Mouse (Mus musculus) forebrain, embryonic 12.5 days (tissue): ENCODE results near the gene Ankrd28. TPM values are rescaled to one million over a fixed set of nuclear protein-coding genes. Genes with fewer than 3 reads are reported as not detected.
A peak's percentile ranks its signal among the peaks of the same experiment; 100 is the strongest.
"Not testable (repeated sequence)": the region's sequence is repeated elsewhere in the genome, so short reads cannot be mapped to it uniquely, and the experiment has no call there.

Experiments
- ATAC-seq: fragments of 200-750 bp; cut with Nextera tagmentation; 2 replicates; pipeline ENCODE4 v1.8.0; 2017; ENCODE audit warnings: moderate TSS enrichment; ENCODE audit not compliant: low FRiP score
- H3K27ac ChIP-seq: fragments of 300-500 bp; sonication (generic); 2 replicates; pipeline ENCODE4 v1.5.1; 2016; ENCODE audit warnings: mild to moderate bottlenecking
- H3K27me3 ChIP-seq: fragments of 300-500 bp; sonication (generic); 2 replicates; pipeline ENCODE4 v1.6.1; 2016; ENCODE audit warnings: mild to moderate bottlenecking
- H3K36me3 ChIP-seq: fragments of 300-500 bp; sonication (generic); replicated peaks from 2 replicates; pipeline ENCODE4 v1.6.1; 2016; ENCODE audit warnings: mild to moderate bottlenecking
- H3K4me1 ChIP-seq: fragments of 300-500 bp; sonication (generic); 2 replicates; pipeline ENCODE4 v1.6.1; 2016
- H3K4me2 ChIP-seq: fragments of 300-500 bp; sonication (generic); 2 replicates; pipeline ENCODE4 v1.6.1; 2016; ENCODE audit warnings: mild to moderate bottlenecking, moderate library complexity
- H3K4me3 ChIP-seq: fragments of 300-500 bp; sonication (generic); replicated peaks from 2 replicates; pipeline ENCODE4 v1.5.1; 2016; ENCODE audit warnings: mild to moderate bottlenecking
- H3K9ac ChIP-seq: fragments of 300-500 bp; sonication (generic); 2 replicates; pipeline ENCODE4 v1.6.1; 2016; ENCODE audit warnings: mild to moderate bottlenecking
- H3K9me3 ChIP-seq: fragments of 300-500 bp; sonication (generic); 2 replicates; pipeline ENCODE4 v1.6.1; 2016
- WGBS: fragments of 180-500 bp; shearing (Covaris S2); methylation state at CpG from one replicate; pipeline ENCODE4 v1.1.7; 2016; 5-methylcytosine and 5-hydroxymethylcytosine counted together
- polyA plus RNA-seq: library from polyadenylated mRNA; unstranded; fragments of >200 nt; fragmentation: Nextera tagmentation; extraction: Ambion mirVana; gene quantifications from 2 replicates; pipeline ENCODE4 v1.2.1, GENCODE M21; 2016

The Ankrd28 gene
- polyA plus RNA-seq: 16.4 and 16.7 TPM in 2 replicates

GRCm38 (mm10) chr14:31830571-31831369 lies at the start of gene Ankrd28:
Gene Ankrd28, minus strand, starts transcription at chr14:31830651.
- Histone ChIP-seq H3K4me2 (peak within 1 kb of the TSS; percentile 85), H3K27ac (peak within 1 kb of the TSS; percentile 97), H3K9me3 (no peaks in the 10 kb centered on the region), H3K36me3 (no peaks in the 10 kb centered on the region), H3K9ac (peak within 1 kb of the TSS; percentile 85), H3K4me1 (peaks cover 6% of the 10 kb centered on the region; the same call in 1 of the 2 replicates), H3K4me3 (peak within 1 kb of the TSS; percentile 97), H3K27me3 (no peaks in the 10 kb centered on the region)
- peak; percentile 96 for ATAC-seq
- WGBS: under 1% methylated on average over 76 of the region's 81 CpGs

GRCm38 (mm10) chr14:31879456-31879855 lies 49.0 kb upstream of the Ankrd28 start:
- ATAC-seq: no peak
- 85% methylated on average over 6 of the region's 6 CpGs for WGBS
- no peak overlapping the region for H3K9ac ChIP-seq
- H3K9me3 ChIP-seq: no peaks in the 10 kb centered on the region
- H3K4me3 ChIP-seq: no peak overlapping the region
- no peak overlapping the region for H3K27ac ChIP-seq
- H3K4me1 ChIP-seq: no peaks in the 10 kb centered on the region
- H3K27me3 ChIP-seq: no peaks in the 10 kb centered on the region
- H3K4me2 ChIP-seq: no peak overlapping the region
- H3K36me3 ChIP-seq: no peaks in the 10 kb centered on the region

- Histone ChIP-seq H3K4me2 (no peak overlapping the region), H3K9ac (no peak overlapping the region), H3K36me3 (no peaks in the 10 kb centered on the region), H3K4me3 (no peak overlapping the region), H3K27me3 (no peaks in the 10 kb centered on the region), H3K27ac (no peak overlapping the region), H3K9me3 (no peaks in the 10 kb centered on the region), H3K4me1 (no peaks in the 10 kb centered on the region)
- ATAC-seq: no peak
- 84% methylated on average over 5 of the region's 5 CpGs for WGBS
Observed at GRCm38 (mm10) chr14:31872130-31872529, 41.7 kb upstream of the Ankrd28 start.

- Histone ChIP-seq H3K27me3 (no peaks in the 10 kb centered on the region), H3K9me3 (peaks cover 15% of the 10 kb centered on the region), H3K4me3 (no peak overlapping the region), H3K9ac (no peak overlapping the region), H3K36me3 (no peaks in the 10 kb centered on the region), H3K4me2 (no peak overlapping the region), H3K4me1 (no peaks in the 10 kb centered on the region), H3K27ac (no peak overlapping the region)
- no peak for ATAC-seq
- 91% methylated on average over 5 of the region's 5 CpGs for WGBS
Observed at GRCm38 (mm10) chr14:31870436-31870835, 40.0 kb upstream of the Ankrd28 start.

GRCm38 (mm10) chr14:31868591-31868990 lies 38.1 kb upstream of the Ankrd28 start:
- Histone ChIP-seq H3K36me3 (no peaks in the 10 kb centered on the region), H3K9ac (no peak overlapping the region), H3K4me3 (no peak overlapping the region), H3K4me2 (no peak overlapping the region), H3K4me1 (no peaks in the 10 kb centered on the region), H3K27ac (no peak overlapping the region), H3K9me3 (peaks cover 21% of the 10 kb centered on the region), H3K27me3 (no peaks in the 10 kb centered on the region)
- 76% methylated on average over 1 of the region's 1 CpGs for WGBS
- ATAC-seq: no peak

GRCm38 (mm10) chr14:31866366-31866765 lies 35.9 kb upstream of the Ankrd28 start:
- not testable (repeated sequence) for H3K36me3 ChIP-seq, H3K9ac ChIP-seq, H3K27me3 ChIP-seq, H3K4me2 ChIP-seq, H3K4me3 ChIP-seq, H3K4me1 ChIP-seq, ATAC-seq, H3K27ac ChIP-seq
- WGBS: 96% methylated on average over 10 of the region's 10 CpGs
- H3K9me3 ChIP-seq: peaks cover 29% of the 10 kb centered on the region

- Histone ChIP-seq H3K36me3 (no peaks in the 10 kb centered on the region), H3K27me3 (no peaks in the 10 kb centered on the region), H3K27ac (no peak overlapping the region), H3K9me3 (peaks cover 7% of the 10 kb centered on the region; the same call in 1 of the 2 replicates), H3K9ac (no peak overlapping the region), H3K4me3 (no peak overlapping the region), H3K4me2 (no peak overlapping the region), H3K4me1 (no peaks in the 10 kb centered on the region)
- WGBS: 93% methylated on average over 2 of the region's 2 CpGs
- ATAC-seq: no peak
Observed at GRCm38 (mm10) chr14:31858679-31859078, 28.2 kb upstream of the Ankrd28 start.

GRCm38 (mm10) chr14:31857096-31857975 lies 26.9 kb upstream of the Ankrd28 start:
- no peak overlapping the region for H3K4me2 ChIP-seq
- peaks cover 7% of the 10 kb centered on the region; the same call in 1 of the 2 replicates for H3K9me3 ChIP-seq
- no peak for ATAC-seq
- no peaks in the 10 kb centered on the region for H3K36me3 ChIP-seq
- H3K27me3 ChIP-seq: no peaks in the 10 kb centered on the region
- H3K4me3 ChIP-seq: no peak overlapping the region
- H3K9ac ChIP-seq: no peak overlapping the region
- H3K4me1 ChIP-seq: no peaks in the 10 kb centered on the region
- no peak overlapping the region for H3K27ac ChIP-seq
- 79% methylated on average over 11 of the region's 11 CpGs for WGBS

- ATAC-seq: no peak
- Histone ChIP-seq H3K27ac (no peak overlapping the region), H3K27me3 (no peaks in the 10 kb centered on the region), H3K9ac (no peak overlapping the region), H3K4me2 (no peak overlapping the region), H3K4me1 (no peaks in the 10 kb centered on the region), H3K36me3 (no peaks in the 10 kb centered on the region), H3K4me3 (no peak overlapping the region), H3K9me3 (no peaks in the 10 kb centered on the region)
- WGBS: 84% methylated on average over 5 of the region's 5 CpGs
Observed at GRCm38 (mm10) chr14:31856007-31856406, 25.6 kb upstream of the Ankrd28 start.

GRCm38 (mm10) chr14:31854667-31855066 lies 24.2 kb upstream of the Ankrd28 start:
- WGBS: 75% methylated on average over 4 of the region's 4 CpGs
- no peak overlapping the region for H3K9ac ChIP-seq
- no peak overlapping the region for H3K4me3 ChIP-seq
- no peaks in the 10 kb centered on the region for H3K27me3 ChIP-seq
- no peak for ATAC-seq
- no peak overlapping the region for H3K4me2 ChIP-seq
- H3K36me3 ChIP-seq: no peaks in the 10 kb centered on the region
- no peaks in the 10 kb centered on the region for H3K9me3 ChIP-seq
- no peak overlapping the region for H3K27ac ChIP-seq
- H3K4me1 ChIP-seq: no peaks in the 10 kb centered on the region

GRCm38 (mm10) chr14:31843571-31843970 lies 13.1 kb upstream of the Ankrd28 start:
- WGBS: 85% methylated on average over 4 of the region's 4 CpGs
- no peak overlapping the region for H3K9ac ChIP-seq
- 0 out of 2 replicates have a peak, but pooled peaks cover 3% of the 10 kb centered on the region for H3K9me3 ChIP-seq
- no peak overlapping the region for H3K4me3 ChIP-seq
- no peaks in the 10 kb centered on the region for H3K36me3 ChIP-seq
- H3K27ac ChIP-seq: no peak overlapping the region
- H3K27me3 ChIP-seq: no peaks in the 10 kb centered on the region
- no peak overlapping the region for H3K4me2 ChIP-seq
- ATAC-seq: no peak
- H3K4me1 ChIP-seq: no peaks in the 10 kb centered on the region

- H3K4me3 ChIP-seq: no peak overlapping the region
- no peak overlapping the region for H3K27ac ChIP-seq
- ATAC-seq: no peak
- no peaks in the 10 kb centered on the region for H3K36me3 ChIP-seq
- peaks cover 9% of the 10 kb centered on the region for H3K9me3 ChIP-seq
- peak overlapping the region; percentile 85; the same call in 1 of the 2 replicates for H3K4me2 ChIP-seq
- H3K9ac ChIP-seq: no peak overlapping the region
- H3K27me3 ChIP-seq: no peaks in the 10 kb centered on the region
- 38% methylated on average over 4 of the region's 4 CpGs for WGBS
- 0 out of 2 replicates have a peak, but pooled peaks cover 6% of the 10 kb centered on the region for H3K4me1 ChIP-seq
Observed at GRCm38 (mm10) chr14:31832022-31832421, 1.6 kb upstream of the Ankrd28 start.
